Mouse (Mus musculus) right cerebral cortex, postnatal 14 days (tissue): ENCODE data around the gene Ap3b1.

ENCODE experiments used
- DNase-seq: peaks from one replicate; pipeline ENCODE4 v3.0.0; 2022

Gene Ap3b1

DNA sequence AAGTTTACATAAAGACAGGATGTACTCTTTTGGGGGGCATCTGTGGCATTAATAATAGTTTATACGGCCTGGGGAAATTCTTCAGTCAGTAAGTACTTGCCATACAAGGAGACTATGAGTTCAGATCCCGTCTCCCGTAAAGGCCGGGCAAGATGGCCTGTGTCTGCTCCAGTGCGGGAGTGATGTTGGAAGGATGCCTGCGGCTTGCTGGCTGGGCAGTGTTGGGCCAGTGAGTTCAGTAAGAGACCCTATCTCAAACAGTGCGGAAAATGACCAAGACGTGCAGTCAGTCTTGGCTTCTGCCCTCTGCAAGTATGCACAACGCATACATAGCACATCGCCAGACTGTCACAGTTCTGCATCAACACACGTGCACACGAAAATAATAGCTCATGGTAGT is 95.4 kb downstream of the Ap3b1 start:
- no peak for DNase-seq

DNA sequence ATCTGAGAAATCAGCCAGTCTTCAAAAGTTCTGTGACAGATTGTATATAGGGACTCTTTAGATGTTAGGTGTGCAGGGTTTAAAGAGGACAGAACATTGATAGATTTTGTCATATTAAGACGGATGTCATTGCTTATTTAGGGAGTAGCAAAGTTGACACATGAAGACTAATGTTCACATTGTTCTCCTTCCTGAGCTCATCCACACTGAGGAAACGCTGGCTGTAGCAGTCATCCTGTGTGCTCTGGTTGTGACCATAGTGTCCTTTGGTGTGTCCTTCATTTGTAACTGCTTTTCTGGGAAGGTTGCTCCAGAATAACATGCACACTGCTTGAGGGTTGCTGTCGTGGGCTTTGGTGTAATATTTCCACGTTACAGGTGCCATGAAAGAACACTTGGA is 100.4 kb downstream of the Ap3b1 start:
- no peak for DNase-seq

DNA sequence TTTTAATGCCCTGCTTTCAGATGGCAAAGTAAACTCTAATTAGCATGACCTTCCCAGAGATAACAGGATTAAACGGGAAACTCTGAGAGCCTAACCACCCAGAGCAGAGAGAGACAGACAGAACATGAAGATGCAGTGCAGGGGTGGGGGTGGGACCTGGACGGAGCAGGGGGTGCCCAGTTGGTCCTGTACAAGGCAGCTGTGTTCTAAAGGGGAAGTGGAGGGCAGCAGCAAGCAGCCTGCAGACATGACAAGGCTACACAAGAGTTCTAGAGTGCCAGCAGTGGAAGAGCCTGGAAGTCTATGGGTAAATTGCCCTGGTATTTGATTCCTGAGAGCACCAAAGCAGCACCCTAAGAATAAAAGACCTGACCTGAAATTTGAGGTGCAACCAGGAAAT is 105.5 kb downstream of the Ap3b1 start:
- DNase-seq, result no peak

DNA sequence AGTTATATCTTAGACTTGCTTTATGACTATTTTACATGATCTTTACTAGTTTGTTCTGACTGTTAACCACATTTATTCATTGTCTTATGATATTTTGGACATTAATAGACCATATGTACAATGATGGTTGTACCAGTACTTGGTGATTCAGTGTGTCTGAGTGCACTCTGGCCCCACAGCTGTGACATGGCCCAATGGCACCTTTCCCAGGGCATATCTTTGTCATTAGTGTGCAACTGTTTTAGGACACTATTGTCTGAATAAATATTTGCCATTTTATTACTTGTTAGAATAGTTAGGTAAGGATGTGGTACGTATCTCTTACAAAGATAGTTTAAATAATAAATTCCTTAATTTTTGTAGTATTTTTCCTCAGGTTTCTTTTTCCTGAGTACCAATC is 109.8 kb downstream of the Ap3b1 start:
- DNase-seq, result no peak

DNA sequence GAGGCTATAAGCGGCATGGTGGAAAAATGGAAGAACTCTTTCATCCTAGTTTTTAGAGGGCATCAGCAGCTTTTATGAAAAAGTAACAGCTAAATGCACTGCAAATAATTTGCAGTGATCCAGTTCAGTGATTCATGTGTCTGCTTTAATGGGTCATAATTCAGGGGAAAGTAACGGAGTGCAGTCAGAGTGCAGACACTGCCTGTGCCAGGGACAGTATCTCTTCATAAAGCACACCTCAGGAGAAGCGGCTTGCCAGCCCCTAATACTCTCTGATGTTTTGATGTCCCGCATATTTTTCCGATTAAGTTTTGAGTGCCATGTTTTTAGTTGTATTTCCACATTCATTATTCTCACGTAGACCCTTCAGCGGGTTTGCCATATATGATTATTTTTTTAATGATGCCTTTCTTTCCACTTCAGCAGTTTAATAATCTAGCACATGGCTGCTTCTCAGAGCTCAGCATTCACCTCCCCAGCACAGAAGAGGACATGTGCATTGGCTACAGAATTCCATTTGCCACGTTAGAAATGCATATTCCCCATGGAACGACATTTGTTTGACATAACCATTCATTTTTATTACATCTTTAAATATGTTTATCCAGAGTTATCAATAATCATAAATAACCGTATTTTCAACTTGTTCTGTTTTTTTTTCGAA is 112.4 kb downstream of the Ap3b1 start:
- no peak for DNase-seq

DNA sequence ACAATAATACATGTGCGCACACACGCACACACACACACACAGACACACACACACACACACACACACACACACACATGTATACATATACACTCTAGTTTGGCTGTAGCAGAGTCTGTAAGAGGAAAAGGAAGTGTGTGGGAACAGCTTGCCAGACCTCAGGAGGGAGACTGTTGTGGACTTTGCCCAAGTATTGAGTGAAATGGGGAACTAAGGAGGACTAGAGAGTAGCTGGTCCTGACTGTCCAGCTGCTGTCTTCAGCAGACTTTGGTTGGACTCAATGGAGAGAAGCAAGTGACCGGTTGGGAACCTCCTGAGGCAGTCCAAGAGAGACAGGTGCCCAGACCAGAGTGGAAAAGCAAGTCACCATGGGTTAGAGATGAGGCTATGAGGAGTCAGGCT is 117.4 kb downstream of the Ap3b1 start:
- no peak for DNase-seq

DNA sequence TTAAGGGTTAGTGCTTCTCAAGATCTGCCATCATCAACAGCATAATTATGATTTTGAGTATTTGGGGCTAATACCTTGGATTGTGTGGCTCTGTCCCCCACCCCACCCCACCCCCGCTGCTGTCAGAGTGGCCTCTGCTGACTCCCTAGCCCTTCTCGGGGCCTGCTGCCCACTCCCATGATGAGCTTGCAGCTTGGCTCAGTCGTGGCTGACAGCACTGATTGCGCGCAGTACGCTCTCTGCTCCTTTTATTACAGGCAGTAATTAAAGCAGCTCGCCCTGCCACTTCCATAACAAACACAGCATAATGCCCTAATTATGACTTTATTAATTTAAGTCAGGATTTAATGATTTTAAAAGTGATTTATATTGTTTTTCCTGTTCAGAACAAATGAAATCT is 121.5 kb downstream of the Ap3b1 start:
- DNase-seq, result no peak

DNA sequence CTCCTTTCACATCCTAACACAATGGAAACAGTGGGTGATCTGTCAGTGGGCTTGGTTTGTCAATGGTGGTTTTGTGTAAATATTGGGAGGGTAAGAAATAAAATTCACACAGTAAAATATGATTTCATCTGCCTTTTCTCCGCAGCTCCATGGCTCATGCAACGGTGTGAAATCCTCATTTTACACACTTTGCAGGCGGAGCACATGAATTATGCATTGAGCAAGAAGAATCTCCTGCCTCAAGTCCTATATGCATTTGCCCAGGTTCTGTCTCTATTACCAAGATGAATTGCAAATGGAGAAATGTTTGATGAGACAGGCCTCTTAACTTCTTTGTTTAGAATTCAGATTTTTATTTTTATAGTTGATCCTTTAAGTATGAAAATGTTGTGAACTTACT is 131.9 kb downstream of the Ap3b1 start:
- no peak for DNase-seq

DNA sequence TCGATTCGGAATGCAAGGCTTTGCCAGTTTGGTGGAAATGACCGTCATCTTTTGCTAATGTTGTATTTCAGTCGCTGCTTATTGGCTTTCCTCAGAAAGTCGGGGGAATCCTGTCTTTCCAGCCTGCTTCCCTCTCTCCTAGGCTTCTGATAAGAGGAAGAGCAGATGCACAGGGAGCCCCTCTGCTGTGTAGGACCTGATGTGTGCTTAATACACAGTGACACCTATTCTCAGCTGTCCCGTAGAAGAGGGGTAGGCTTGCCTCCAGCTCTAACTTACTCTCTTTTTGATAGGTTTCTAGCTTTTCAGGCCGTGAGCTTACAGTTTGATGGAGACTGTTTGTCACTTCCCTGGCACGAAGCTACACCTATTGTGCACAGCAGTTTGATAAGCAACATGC is 132.4 kb downstream of the Ap3b1 start:
- DNase-seq, result no peak

DNA sequence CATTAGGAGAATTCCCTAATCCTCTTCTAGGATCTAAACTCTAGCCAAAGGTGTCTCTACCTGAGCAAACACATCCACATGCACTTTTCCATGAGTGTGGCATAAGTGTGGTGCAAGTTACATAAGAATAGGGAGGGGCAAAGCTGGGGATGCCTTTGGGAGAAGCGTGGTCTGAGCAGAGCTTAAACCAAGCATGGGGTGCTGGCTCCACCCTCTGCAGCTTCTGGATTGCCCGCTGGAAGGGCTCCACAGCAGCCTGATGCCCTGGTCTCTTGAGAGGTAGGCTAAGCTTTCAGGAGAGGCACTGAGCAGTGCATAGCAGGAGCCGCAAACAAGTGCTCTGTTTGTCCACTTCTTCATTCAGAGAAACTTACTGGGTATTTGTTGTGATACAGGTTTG is 138.8 kb downstream of the Ap3b1 start:
- no peak for DNase-seq

DNA sequence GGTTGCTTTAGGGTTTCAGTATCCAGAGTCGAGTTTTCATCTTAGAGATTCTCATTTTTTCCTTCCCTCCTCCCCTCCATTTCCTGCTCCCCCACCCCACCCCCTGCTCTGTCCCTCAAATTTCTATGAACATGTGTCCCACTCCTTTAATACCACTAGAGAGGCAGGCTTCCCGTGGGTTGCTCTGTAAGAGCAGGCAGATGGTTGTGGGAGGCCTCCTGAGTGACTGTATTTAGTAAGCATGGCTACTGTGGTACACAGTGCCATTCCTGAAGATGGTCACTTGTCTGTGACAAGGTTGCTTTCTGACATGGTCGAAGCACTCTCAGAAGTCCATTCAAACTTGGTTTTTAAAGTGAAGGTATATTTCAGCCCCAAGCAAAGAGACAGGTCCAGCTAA is 147.7 kb downstream of the Ap3b1 start:
- no peak for DNase-seq

DNA sequence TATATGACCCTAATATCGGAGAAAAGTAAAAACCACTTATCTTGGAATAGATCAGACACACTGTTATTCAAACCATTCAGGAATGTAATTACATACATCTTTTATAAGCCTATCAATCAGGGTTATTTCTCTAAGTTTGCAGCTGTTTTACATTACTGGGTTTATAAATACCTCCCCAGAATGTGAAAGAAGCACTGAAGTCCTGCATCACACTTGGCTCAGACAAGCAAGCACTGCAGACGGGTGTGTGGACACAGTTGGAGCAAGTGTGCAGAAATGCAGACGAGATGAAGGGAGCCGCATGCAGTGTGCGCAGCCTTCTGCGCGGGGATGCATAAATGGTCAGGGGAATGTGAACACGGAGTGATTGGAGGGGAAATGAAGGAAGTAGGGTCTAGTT is 149.6 kb downstream of the Ap3b1 start:
- no peak for DNase-seq

DNA sequence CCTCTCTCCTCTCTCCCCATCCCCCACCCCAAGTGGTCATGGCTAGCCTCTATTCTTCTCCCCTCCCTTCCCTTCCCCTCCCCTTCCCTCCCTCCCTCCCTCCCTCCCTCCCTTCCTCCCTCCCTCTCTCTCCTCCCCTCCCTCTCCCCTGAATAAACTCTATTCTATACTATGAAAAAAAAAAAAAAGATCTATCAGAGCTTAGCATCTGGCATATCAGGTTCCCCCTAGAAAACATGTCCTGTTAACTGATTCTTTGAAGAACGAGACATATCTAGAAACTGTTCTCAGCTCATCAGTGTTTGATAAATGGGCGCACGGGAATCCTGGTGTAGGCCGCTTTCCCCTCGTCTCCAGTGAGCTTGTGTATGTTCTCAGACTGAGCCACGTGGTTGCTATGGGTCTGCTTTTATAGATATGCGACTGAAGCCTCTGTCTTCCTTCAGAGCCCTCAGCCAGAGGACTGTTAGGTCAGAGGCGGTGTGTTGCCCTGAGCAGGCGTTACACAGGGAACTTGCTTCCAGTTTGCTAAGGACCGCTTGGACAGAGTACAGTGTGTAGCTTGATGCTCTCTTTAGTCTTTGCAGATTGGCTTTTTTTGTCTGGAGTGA is 154.5 kb downstream of the Ap3b1 start:
- no peak for DNase-seq

DNA sequence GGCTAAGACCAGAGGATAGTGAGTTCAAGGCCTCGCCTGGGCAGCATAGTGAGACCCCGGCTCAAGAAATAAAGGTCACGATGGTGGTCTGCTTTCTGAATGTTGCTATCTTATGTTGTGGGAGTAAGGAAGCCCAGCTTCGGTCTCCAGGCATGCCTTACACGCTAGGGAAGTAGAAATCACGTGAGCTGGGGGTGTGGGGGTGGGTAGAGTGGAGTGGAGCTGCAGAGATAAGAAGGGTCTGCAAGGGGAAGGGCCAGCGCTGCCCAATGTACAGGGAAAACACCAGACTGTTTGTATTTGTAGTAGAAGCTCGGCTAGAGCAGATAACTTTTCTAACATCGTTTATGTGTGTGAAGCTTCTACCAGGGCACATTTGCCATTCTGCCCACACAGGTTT is 155.1 kb downstream of the Ap3b1 start:
- DNase-seq, result no peak

DNA sequence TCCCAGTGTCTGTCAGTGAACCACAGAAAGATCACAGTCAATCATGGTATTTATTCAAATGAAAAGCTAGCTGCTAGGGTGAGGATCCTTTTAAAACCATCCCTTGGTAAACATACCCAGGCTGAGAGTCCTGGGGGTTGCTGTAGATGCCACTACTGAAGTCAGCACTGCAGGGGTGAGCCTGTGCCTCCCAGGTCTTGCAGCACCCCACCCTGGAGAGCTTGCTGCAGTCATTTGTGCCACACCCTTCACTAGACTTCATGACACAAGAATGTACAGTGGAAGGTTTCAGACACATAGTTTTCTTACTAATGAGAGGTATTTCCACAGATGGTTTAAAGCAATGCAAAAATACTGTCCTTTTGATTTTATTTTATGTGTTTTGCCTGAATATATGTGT is 156.2 kb downstream of the Ap3b1 start:
- DNase-seq, result no peak

DNA sequence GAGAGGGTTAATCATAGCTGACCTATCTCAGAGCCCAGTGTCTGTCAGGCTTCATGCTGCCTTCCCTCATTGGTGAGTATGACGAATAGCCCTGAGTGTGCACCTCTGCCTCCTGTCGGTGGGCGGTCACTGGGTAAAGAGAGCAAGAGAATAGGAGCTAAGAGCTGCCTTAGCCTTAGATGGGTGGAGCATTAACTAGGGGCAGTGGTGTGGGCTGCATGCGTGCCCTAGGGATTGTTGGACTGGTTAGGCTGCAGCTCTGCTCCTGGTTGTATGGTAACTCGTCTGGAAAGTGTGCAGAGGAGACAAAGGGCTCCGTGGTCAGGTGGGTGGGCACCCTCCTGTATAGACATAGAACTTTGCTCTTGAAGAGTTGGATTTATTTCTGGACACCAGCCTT is 157.8 kb downstream of the Ap3b1 start:
- DNase-seq, result no peak

DNA sequence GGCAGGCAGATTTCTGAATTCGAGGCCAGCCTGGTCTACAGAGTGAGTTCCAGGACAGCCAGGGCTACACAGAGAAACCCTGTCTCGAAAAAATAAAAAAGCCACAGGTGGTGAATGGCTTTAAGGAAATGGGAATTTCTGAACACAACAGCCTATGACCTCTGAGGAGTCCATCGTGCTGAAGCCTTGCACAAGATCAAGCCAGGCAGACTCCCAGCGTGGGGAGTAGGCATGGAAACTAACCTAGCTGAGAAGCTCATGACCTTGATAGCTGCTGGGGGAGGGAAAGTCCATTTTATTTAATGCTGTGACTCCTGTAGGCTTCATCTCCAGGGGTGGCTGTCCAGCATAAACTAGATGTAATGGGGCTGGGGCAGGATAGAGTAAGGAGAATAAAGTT is 159.4 kb downstream of the Ap3b1 start:
- no peak for DNase-seq

DNA sequence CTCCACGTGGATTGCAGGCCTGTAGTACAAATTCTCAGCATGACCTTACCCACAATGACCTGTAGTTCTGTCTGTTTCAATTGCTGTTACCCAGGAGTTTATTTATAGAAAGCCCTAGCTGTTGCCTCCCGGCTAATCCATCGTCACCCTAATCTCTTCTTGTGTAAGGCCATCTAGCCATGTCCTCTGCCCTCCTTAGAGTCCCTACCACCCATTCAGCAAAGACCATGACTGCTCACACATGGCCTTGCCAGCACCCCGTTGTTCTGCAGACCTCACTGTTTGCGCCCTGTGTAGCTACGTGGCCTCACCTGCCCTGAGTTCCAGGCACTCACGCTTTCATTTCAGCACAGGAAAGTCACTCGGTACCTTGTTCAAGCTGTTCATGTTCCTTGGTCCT is 160.5 kb downstream of the Ap3b1 start:
- DNase-seq, result no peak

DNA sequence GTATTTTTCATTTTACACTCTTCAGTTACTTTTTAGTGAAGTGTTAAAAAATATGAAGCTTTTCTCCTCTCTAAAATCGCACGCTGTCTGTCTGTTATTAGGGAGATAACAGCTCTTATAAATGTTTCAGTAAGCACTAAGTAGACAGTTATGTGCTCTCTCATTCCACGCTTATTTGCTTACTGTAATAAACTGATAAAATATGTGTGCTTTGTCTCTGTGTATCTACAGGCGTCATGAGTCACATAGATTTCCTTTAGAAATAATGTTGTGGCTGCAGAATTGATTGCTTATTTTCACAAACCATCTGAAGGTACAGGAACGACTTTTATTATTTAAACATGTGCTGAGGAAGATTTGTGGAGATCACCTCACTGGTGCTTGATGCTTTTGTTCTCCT is 164.5 kb downstream of the Ap3b1 start:
- no peak for DNase-seq

DNA sequence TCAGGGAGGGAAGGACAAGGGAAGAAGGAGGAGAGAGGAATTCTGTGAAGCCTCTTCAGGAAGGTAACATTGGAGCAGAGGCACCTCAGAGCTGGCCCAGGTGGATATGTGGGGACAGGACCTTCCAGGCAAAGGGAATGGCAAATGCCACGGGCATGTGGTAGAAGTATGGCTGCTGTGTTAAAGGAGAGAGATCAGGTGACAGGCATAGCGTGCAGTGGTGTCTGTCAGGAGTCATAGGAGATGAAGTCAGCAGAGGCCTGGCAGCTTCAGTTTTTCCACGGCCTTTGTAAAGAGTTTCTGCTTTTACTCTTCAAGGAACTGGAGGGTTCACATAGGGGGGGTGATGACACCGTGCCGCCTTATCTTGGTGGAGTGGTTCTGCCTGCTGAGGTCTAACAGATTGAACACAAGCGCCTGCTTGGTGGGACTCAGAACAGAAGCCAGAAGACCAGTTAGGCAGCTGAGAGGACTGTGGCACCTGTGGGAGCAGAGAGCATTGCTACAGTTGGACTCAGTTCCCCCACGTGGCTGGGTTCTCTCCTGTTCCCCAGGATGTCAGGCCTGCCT is 166.0 kb downstream of the Ap3b1 start:
- no peak for DNase-seq

DNA sequence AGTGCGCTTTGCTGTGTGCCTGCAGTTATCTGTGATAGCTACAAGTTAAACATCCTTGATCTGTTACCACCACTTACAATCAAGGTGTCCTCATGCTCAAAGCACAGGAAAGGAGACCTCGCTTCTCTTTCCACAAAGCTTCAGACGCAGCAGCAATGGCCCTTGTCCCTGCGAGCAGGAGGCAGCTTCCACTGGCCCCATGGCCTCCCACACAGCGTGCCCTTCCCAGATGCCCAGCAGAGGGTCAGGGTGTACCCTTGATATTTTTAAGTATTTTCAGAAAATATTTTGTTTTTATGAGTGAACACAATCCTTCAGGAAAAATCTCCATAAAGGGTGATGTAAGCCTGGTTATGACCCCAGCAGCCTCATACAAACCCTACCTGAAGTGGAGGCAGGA is 170.4 kb downstream of the Ap3b1 start:
- DNase-seq, result no peak

DNA sequence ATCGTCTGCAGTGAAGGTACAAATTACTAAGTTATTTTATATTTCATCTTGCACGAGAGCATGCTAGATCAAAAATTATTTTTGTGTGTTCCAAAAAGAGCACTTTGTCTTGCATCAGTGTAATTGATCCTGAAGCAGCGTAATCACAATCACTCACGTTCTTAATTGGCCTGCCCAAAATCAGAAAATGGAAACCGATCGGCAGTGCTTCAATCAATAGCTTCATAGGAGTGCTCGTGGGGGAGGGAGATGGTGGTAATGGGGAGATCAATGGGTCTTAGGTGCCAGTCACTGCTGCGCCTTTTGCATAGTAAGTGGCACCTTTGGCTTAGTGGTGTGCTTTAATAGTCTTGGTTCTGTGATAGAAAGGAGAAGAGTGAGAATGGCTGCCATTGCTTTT is 174.8 kb downstream of the Ap3b1 start:
- DNase-seq, result no peak

DNA sequence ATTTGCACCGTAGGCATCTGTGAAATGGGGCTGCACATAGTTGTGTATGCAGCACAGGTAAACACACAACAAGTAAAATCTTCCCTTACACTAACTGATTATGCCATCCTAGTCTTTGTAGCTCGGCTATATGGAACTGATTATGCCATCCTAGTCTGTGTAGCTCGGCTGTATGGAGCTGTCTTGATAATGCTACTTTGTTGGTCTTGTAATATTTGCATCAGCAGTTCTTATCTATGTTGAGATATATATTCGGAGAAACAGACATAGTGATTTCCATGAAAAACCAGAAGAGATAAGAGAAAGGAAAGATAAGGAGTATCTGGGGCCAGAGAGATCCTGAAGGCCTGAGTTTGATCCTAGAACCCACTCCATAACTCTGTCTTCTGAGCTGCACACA is 178.6 kb downstream of the Ap3b1 start:
- no peak for DNase-seq

DNA sequence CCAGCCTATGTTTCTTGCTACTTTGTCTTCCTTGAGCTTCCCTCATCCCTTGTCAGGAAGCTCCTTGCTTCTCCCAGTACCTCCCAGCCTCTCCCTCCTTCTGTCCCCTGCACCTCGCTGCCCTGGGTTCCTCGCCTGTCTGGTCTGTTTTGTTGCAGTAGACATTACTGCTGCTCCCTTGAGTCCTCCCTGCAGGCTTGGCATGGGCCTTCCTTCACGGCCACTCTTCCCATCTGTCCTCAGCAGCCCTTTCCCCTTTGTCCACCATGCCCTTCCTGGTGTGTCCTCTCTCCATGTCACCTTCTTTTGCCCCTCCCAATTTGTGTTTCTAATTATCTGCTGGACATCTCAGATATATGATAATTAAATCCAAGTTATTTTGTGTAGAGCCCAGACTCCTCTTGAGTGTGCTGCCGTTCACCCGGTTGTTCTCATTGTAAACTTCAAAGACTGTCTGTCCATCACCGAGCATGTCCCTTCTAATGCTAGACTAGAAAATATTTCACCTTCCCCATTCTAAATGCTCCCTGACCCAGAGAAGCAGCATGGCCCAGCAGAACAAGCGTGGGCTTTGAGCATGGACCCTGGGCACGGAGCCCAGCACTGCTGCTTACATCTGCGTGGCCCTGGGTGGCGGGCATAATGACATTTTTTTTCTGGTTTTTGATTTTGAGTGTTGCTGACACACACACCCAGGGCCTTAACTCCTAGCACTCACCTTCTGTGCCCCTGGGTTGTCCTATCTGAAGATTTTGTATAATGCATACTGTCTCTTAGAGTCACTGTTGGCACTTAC is 181.3 kb downstream of the Ap3b1 start:
- no peak for DNase-seq
